Mouse (Mus musculus) forebrain, embryonic 11.5 days (tissue): Measurements from ENCODE around the gene Prelid1. TPM values are rescaled to one million over a fixed set of nuclear protein-coding genes. Genes with fewer than 3 reads are reported as not detected.

Experiments
- ATAC-seq: fragments of 200-750 bp; cut with Nextera tagmentation; replicated peaks from 2 replicates; pipeline ENCODE4 v1.8.0; 2017; ENCODE audit warnings: moderate TSS enrichment; ENCODE audit not compliant: low FRiP score
- DNase-seq: peaks from one replicate; pipeline ENCODE4 v3.0.0-alpha.2; 2017; ENCODE audit warnings: low spot score
- H3K27ac ChIP-seq: fragments of 300-500 bp; sonication (generic); 2 replicates; pipeline ENCODE4 v1.5.1; 2014; ENCODE audit warnings: low read depth, low read length
- H3K27me3 ChIP-seq: fragments of 300-500 bp; sonication (generic); 2 replicates; pipeline ENCODE4 v1.6.1; 2014; ENCODE audit warnings: mild to moderate bottlenecking, low read length, mixed read lengths; ENCODE audit not compliant: control insufficient read depth, insufficient read depth
- H3K36me3 ChIP-seq: fragments of 300-500 bp; sonication (generic); 2 replicates; pipeline ENCODE4 v1.6.1; 2014; ENCODE audit warnings: mild to moderate bottlenecking, low read length, moderate library complexity, mixed read lengths; ENCODE audit not compliant: control insufficient read depth, insufficient read depth
- H3K4me1 ChIP-seq: fragments of 300-500 bp; sonication (generic); replicated peaks from 2 replicates; pipeline ENCODE4 v1.6.1; 2014; ENCODE audit warnings: low read length, mixed read lengths; ENCODE audit not compliant: control insufficient read depth, insufficient read depth
- H3K4me2 ChIP-seq: fragments of 300-500 bp; sonication (generic); 2 replicates; pipeline ENCODE4 v1.6.1; 2014; ENCODE audit warnings: low read depth, mild to moderate bottlenecking, low read length, moderate library complexity, mixed read lengths; ENCODE audit not compliant: severe bottlenecking
- H3K4me3 ChIP-seq: fragments of 300-500 bp; sonication (generic); 2 replicates; pipeline ENCODE4 v1.5.1; 2014; ENCODE audit warnings: low read depth, low read length
- H3K9ac ChIP-seq: fragments of 300-500 bp; sonication (generic); 2 replicates; pipeline ENCODE4 v1.6.1; 2014; ENCODE audit warnings: low read length
- H3K9me3 ChIP-seq: fragments of 300-500 bp; sonication (generic); 2 replicates; pipeline ENCODE4 v1.6.1; 2016; ENCODE audit warnings: low read length, mixed read lengths; ENCODE audit not compliant: control insufficient read depth
- WGBS: fragments of 180-500 bp; shearing (Covaris S2); extraction: QIAGEN DNeasy Blood & Tissue Kit; methylation state at CpG from one replicate; pipeline ENCODE4 v1.1.7; 2014; 5-methylcytosine and 5-hydroxymethylcytosine counted together
- polyA plus RNA-seq: library from polyadenylated mRNA; unstranded; fragments of >200 nt; fragmentation: Nextera tagmentation; extraction: Ambion mirVana; gene quantifications from 2 replicates; pipeline ENCODE4 v1.2.1, GENCODE M21; 2014

Prelid1 gene
- polyA plus RNA-seq, 1 experiment from 2014 or later, result 422 TPM

GRCm38 (mm10) chr13:55368401-55368800, 48.1 kb downstream of the Prelid1 start:
- no peak for ATAC-seq
- H3K27me3 ChIP-seq, result no peaks in the 10 kb centered on the region
- 80% methylated on average over 7 of the region's 7 CpGs for WGBS

GRCm38 (mm10) chr13:55369531-55370114, 49.3 kb downstream of the Prelid1 start, which contains the start of gene Rgs14:
TSS of gene Rgs14 (plus strand) at chr13:55369732.
- no peak within 1 kb of the TSS for H3K4me3 ChIP-seq
- H3K9ac ChIP-seq, result no peak within 1 kb of the TSS
- DNase-seq (no peak), ATAC-seq (no peak)
- WGBS, result 69% methylated on average over 13 of the region's 13 CpGs
- H3K27ac ChIP-seq, result no peak within 1 kb of the TSS
- H3K4me2 ChIP-seq, result no peak within 1 kb of the TSS
- H3K4me1 ChIP-seq, result no peaks in the 10 kb centered on the region
- no peaks in the 10 kb centered on the region for H3K27me3 ChIP-seq
- H3K9me3 ChIP-seq, result no peaks in the 10 kb centered on the region
- no peaks in the 10 kb centered on the region for H3K36me3 ChIP-seq

More at GRCm38 (mm10) chr13:55368401-55368800, 48.1 kb downstream of the Prelid1 start:
- Histone ChIP-seq H3K9me3 (no peaks in the 10 kb centered on the region), H3K4me1 (no peaks in the 10 kb centered on the region), H3K4me3 (no peak overlapping the region), H3K4me2 (no peak overlapping the region), H3K27ac (no peak overlapping the region), H3K9ac (no peak overlapping the region), H3K36me3 (no peaks in the 10 kb centered on the region)
- no peak for DNase-seq

GRCm38 (mm10) chr13:55370234-55370633, 49.9 kb downstream of the Prelid1 start:
- 72% methylated on average over 3 of the region's 3 CpGs for WGBS
- Histone ChIP-seq H3K9ac (no peak overlapping the region), H3K36me3 (no peaks in the 10 kb centered on the region), H3K4me3 (no peak overlapping the region), H3K27me3 (no peaks in the 10 kb centered on the region), H3K4me1 (no peaks in the 10 kb centered on the region), H3K4me2 (no peak overlapping the region), H3K27ac (no peak overlapping the region), H3K9me3 (no peaks in the 10 kb centered on the region)
- DNase-seq, result no peak
- no peak for ATAC-seq

GRCm38 (mm10) chr13:55371007-55371681, 50.8 kb downstream of the Prelid1 start:
- Histone ChIP-seq H3K27me3 (no peaks in the 10 kb centered on the region), H3K4me1 (no peaks in the 10 kb centered on the region), H3K4me2 (no peak overlapping the region), H3K4me3 (no peak overlapping the region), H3K9me3 (no peaks in the 10 kb centered on the region), H3K27ac (no peak overlapping the region), H3K36me3 (no peaks in the 10 kb centered on the region), H3K9ac (no peak overlapping the region)
- WGBS, result 74% methylated on average over 8 of the region's 8 CpGs
- no peak for ATAC-seq
- DNase-seq, result no peak

GRCm38 (mm10) chr13:55371740-55372139, 51.4 kb downstream of the Prelid1 start:
- no peaks in the 10 kb centered on the region for H3K9me3 ChIP-seq
- no peaks in the 10 kb centered on the region for H3K27me3 ChIP-seq
- WGBS, result 71% methylated on average over 5 of the region's 5 CpGs
- no peak overlapping the region for H3K9ac ChIP-seq
- no peak overlapping the region for H3K27ac ChIP-seq
- H3K4me1 ChIP-seq, result no peaks in the 10 kb centered on the region
- H3K4me2 ChIP-seq, result no peak overlapping the region
- no peak for DNase-seq
- no peak overlapping the region for H3K4me3 ChIP-seq
- no peak for ATAC-seq
- no peaks in the 10 kb centered on the region for H3K36me3 ChIP-seq

GRCm38 (mm10) chr13:55374206-55374924, 54.1 kb downstream of the Prelid1 start:
- Histone ChIP-seq H3K27me3 (peaks cover 19% of the 10 kb centered on the region), H3K9ac (no peak overlapping the region), H3K4me2 (no peak overlapping the region), H3K9me3 (no peaks in the 10 kb centered on the region), H3K4me3 (no peak overlapping the region), H3K36me3 (no peaks in the 10 kb centered on the region), H3K27ac (no peak overlapping the region), H3K4me1 (no peaks in the 10 kb centered on the region)
- 78% methylated on average over 6 of the region's 6 CpGs for WGBS
- DNase-seq, result no peak
- no peak for ATAC-seq

Other genes with a start within 250 kb of the Prelid1 start
- gene Uimc1, start 220.2 kb upstream of the Prelid1 start, polyA plus RNA-seq, result 24.3 and 26.7 TPM in 2 replicates
- gene Zfp346, start 215.2 kb upstream of the Prelid1 start, polyA plus RNA-seq, result 26.0 and 28.0 TPM in 2 replicates
- not detected in 2 replicates for gene Gm17617, start 187.0 kb upstream of the Prelid1 start, polyA plus RNA-seq
- 0.23 and 0.27 TPM in 2 replicates for gene Fgfr4, start 167.9 kb upstream of the Prelid1 start, polyA plus RNA-seq
- gene Nsd1, start 110.7 kb upstream of the Prelid1 start, polyA plus RNA-seq, result 69.6 and 79.3 TPM in 2 replicates
- 84.4 and 101 TPM in 2 replicates for gene Rab24, start 1.4 kb downstream of the Prelid1 start, polyA plus RNA-seq
- 37.2 and 42.2 TPM in 2 replicates for gene Mxd3, start 9.3 kb downstream of the Prelid1 start, polyA plus RNA-seq
- 90.4 and 94.2 TPM in 2 replicates for gene Lman2, start 42.3 kb downstream of the Prelid1 start, polyA plus RNA-seq
- 0.33 and 0.44 TPM in 2 replicates for gene Rgs14, start 49.2 kb downstream of the Prelid1 start, polyA plus RNA-seq
- not detected in 2 replicates for gene Slc34a1, start 77.7 kb downstream of the Prelid1 start, polyA plus RNA-seq
- not detected in 2 replicates for gene Pfn3, start 94.7 kb downstream of the Prelid1 start, polyA plus RNA-seq
- not detected in 2 replicates for gene F12, start 106.3 kb downstream of the Prelid1 start, polyA plus RNA-seq
- gene Grk6, start 124.6 kb downstream of the Prelid1 start, polyA plus RNA-seq, result 69.5 and 79.2 TPM in 2 replicates
- gene Prr7, start 143.8 kb downstream of the Prelid1 start, polyA plus RNA-seq, result 2.3 and 3.9 TPM in 2 replicates
- 411 and 418 TPM in 2 replicates for gene Dbn1, start 167.6 kb downstream of the Prelid1 start, polyA plus RNA-seq
- gene Pdlim7, start 193.2 kb downstream of the Prelid1 start, polyA plus RNA-seq, result 165 and 185 TPM in 2 replicates
- gene Dok3, start 208.8 kb downstream of the Prelid1 start, polyA plus RNA-seq, result 3.3 and 3.9 TPM in 2 replicates
- gene Ddx41, start 216.2 kb downstream of the Prelid1 start, polyA plus RNA-seq, result 79.3 and 79.5 TPM in 2 replicates